Mouse (Mus musculus): ENCODE data around the gene Metap2.

The Metap2 gene

GRCm38 (mm10) chr10:93897043-93897646, at the start of gene Metap2:
Metap2 (minus strand) TSS chr10:93897093.
- no peak for DNase-seq (ENCODE audit: low read depth)

DNA sequence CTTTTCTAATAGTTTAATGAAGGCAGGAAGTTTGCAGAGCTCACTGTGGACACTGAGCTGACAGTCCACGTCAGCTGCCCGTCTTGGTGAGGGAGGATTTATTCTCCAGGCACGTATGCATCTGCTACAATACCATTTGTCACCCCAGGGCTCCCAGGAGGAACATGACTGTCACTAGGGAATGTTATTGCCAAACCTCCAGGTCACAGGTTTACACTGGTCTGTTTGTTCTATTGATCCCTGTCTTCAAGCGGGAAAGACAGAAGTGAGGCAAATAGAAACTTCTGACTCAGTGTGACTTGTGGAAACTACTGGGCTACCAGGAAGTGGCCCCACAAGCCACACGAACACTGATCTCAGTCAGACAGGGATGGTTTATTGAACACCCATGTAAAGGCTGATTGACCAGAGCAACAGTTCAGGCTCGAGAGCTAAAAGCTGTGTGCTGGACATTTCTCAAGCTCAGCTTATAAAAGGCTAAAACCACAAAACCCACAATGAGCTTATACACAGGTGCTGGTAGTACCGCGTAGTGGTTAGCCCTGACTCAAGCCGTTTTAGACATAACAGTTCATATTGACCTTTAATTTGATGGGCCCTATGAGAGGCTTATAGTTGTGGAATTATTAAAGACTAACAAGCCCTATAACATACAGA, 49.1 kb upstream of the Metap2 start:
- no peak for DNase-seq (ENCODE audit: low read depth)

DNA sequence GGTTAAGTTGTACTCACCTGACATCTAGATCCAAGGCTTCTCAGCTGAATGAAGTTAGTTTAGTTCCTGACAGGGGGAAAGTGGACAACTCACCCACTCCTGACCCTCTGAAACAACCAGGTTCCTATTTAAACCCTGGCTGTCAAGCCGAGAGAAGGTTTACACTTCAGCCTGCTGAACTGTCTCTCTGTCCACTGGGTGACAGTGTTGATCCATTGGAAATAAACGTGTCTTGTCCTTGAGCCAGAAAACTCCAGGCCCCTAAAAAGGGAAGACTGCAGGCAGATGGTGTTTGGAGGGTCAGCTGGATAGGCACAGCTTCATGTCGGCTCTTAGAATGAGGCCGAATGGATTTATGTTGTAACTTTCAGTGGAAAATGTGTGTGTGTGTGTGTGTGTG, 48.5 kb upstream of the Metap2 start:
- no peak for DNase-seq (ENCODE audit: low read depth)

- peak; percentile 95 for DNase-seq (ENCODE audit: low read depth)
These were observed 47.3 kb upstream of the Metap2 start for GRCm38 (mm10) chr10:93944241-93944640.

DNA sequence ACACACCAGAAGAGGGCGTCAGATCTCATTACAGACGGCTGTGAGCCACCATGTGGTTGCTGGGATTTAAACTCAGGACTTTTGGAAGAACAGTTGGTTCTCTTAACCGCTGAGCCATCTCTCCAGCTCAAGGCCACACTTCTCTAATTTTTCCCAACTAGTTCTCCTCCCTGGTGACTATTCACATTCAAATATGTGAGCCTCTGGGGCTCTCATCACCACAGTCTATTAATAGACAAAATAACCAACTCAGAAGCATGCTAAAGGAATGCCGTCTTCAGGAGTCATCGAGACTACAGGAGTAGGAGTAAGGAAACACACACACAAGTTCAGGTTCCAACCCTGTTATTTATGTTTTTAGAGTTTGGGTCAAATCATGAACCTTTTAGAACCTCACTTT, 43.4 kb upstream of the Metap2 start:
- DNase-seq (ENCODE audit: low read depth): no peak

GRCm38 (mm10) chr10:93939676-93940075, 42.8 kb upstream of the Metap2 start:
- no peak for DNase-seq (ENCODE audit: low read depth)

DNA sequence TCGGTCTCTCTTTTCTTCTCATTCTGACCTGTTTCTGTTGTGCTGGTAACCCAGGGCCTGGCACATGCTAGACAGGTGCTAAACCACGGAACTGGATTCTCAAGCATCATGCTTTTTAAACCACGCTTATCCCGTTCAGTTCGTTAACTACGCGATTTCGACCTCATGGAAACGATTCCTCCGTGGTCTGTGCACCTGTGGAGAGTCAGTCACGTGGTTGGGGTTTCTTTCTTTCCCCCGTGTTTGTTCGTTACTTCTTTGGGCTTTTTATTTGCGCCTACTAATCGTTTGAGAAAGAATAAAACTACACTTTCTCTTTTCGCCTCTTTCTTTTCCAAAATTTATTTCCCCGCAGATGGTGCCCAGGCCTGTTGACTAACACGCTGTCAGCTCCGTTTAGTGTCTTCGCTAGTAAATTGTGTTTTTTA, 42.0 kb upstream of the Metap2 start:
- DNase-seq (ENCODE audit: low read depth): no peak

GRCm38 (mm10) chr10:93933980-93934379, 37.1 kb upstream of the Metap2 start:
- peak; percentile 84 for DNase-seq (ENCODE audit: low read depth)

GRCm38 (mm10) chr10:93932861-93933260, 36.0 kb upstream of the Metap2 start:
- DNase-seq (ENCODE audit: low read depth): no peak

DNA sequence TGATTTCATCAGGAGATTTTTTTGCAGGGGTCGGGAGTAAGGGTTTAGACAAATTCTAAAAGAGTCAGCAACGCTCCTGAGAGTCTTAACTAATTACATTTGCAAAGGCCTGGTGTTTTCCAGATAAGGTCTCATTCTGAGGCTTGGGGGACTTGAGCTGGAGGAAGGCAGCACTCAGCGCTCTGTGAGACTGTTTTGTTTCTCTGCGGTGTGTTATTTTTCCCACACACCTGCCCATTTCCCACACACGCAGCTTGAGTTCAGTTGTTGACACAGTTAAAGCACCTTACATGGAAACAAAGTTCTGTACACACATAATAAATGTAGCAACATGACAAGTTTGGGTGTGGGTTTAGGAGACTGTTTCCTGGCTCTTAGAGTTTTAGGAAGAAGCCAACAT, 35.1 kb upstream of the Metap2 start:
- DNase-seq (ENCODE audit: low read depth): no peak

- no peak for DNase-seq (ENCODE audit: low read depth)
These were observed 34.5 kb upstream of the Metap2 start for GRCm38 (mm10) chr10:93931431-93931830.

DNA sequence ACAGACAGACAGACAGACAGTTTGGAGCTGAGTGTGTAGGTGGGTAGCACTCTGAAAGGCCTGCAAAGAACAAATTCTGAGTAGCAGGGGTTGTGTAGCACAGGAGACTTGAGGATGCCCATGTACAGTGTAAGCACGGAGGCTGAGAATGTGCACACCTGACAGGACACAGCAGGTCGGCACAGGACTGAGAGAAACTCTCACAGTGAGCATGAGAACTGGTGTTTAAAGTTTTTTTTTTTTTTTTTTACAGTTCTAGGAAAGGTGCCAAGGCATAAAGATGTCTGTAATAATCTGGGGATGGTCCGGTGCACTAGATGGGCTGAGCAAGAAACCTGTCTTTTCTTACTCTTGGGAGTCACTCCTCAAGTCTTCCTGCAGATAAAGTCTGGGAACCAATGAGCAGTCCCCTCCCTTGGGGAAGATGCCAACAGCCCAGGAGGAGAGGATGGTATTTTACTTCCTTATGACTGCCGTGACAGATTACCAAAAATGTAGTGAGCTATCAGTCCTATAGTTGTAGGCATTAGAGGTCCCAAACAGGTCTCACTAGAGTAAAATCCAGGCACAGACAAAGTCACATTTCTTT, 33.4 kb upstream of the Metap2 start:
- DNase-seq (ENCODE audit: low read depth): no peak

DNA sequence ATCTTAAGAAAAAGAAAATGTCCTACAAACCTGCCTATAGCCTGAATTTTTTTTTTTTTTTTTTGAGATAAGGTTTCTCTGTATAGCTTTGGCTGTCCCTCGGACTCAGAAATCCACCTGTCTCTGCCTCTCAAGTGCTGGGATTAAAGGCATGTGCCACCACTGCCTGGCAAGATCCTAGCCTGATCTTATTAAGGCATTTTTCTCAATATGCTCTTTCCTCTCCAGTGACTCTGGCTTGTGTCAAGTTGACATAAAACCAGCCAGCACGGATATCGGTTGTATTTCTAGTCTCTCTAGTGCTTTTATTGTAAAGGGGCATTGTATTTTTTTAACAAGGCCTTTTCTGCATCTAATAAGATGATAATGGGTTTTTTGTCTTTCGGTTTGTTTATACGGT, 27.8 kb upstream of the Metap2 start:
- DNase-seq (ENCODE audit: low read depth): no peak

- no peak for DNase-seq (ENCODE audit: low read depth)
These were observed 24.3 kb upstream of the Metap2 start for GRCm38 (mm10) chr10:93921160-93921559.

DNA sequence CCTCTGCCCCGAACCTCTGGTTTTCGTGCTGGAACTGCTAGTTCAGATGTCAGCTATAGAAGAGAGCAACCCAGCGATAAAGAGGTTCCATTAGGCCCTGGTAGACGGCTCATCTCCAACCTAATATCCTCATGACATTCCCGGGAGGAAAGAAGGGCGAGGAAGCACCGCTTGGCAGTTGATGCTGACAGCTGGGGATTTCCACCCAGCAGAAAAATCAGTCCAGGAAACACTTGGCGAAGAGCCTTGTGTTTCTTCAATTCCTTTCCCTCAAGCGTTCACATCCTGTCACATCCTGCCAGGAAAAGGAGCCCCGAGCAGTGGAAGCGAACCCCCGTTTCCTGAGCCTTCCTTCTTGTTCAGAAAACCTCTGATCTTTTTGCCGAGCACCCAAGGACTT, 22.3 kb upstream of the Metap2 start:
- DNase-seq (ENCODE audit: low read depth): no peak

DNA sequence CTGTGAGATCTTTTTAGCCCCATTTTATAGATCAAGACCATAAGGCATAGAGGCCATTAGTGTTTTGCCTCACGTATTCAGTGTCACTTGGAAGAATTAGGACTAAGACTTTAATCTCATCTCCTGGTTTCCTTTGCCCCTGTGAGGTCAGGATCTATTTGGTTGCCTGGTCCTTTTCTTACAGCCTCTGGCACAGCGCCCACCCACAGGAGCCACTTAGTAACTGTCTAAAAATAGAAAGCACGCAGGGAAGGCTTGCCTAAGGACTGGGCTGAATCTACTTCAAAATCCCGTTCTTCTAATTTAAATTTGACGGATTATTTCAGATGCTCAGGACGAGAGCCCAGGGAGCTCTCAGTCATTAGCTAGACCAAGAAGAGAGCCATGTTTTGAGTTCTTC, 21.8 kb upstream of the Metap2 start:
- DNase-seq (ENCODE audit: low read depth): no peak

GRCm38 (mm10) chr10:93918087-93918486, 21.2 kb upstream of the Metap2 start:
- DNase-seq (ENCODE audit: low read depth): no peak

GRCm38 (mm10) chr10:93916778-93917177, 19.9 kb upstream of the Metap2 start:
- DNase-seq (ENCODE audit: low read depth): no peak

- DNase-seq (ENCODE audit: low read depth): no peak
These were observed 18.8 kb upstream of the Metap2 start for GRCm38 (mm10) chr10:93915531-93916275.

DNA sequence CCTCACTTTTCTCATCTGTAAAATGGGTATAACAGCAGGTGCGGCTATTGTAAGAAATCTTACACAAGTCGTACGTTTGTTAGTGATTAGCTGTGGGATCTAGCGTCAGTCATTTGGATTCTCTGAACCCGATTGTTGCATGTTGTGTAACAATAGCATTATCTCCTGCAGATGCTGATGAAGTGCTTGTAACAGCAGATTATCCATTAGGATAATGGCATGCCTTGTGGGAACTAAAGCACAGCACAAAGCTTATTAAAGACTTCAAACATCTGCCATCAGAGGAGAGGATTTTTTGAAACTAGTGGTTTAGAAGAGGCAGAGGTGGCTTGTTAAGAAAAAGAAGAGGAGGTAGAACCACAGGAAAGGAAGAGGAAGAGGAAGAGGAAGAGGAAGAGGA, 16.6 kb upstream of the Metap2 start:
- no peak for DNase-seq (ENCODE audit: low read depth)

DNA sequence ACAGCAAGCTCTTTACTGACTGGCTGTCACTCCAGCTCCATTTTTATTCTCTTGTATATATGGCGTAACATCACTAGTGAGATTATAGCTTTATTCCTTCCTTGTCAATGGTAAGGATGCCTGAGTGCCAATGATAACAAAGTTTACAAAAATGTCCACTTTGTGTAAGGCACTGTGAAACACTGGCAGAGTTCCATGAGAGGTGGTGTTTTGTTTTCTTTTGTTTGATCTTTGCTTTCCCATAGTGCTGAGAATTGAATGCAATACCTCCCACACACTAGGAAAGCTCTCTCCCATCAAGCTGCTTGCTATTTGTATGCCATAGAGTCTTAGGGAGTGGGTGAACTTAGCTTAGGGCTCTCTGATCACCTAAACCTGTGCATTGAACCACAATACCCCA, 16.0 kb upstream of the Metap2 start:
- DNase-seq (ENCODE audit: low read depth): no peak

GRCm38 (mm10) chr10:93912136-93912855, 15.4 kb upstream of the Metap2 start:
- DNase-seq (ENCODE audit: low read depth): no peak
